Mouse (Mus musculus) neutrophil, adult 59 days (primary cell): Measurements from ENCODE around the gene Gm45799. TPM values are rescaled to one million over a fixed set of nuclear protein-coding genes. Genes with fewer than 3 reads are reported as not detected.

ENCODE experiments used
- total RNA-seq, 2 experiments: library from RNA; stranded (reverse); gene quantifications; 1 replicate in 1 of 2; 2 replicates in 1 of 2; pipeline ENCODE4 v1.2.4; 2023

Gm45799 gene
- 10 to 100 TPM in 1 of 2 experiments, 1 to 10 TPM in 1; 8.5 to 10.2 TPM for total RNA-seq

GRCm38 (mm10) chr7:105640233-105640893 lies at the start of gene Gm45799, which contains the start of gene Arfip2:
TSS of gene Gm45799 (plus strand) at chr7:105640552.
TSS of gene Arfip2 (minus strand) at chr7:105640416.

GRCm38 (mm10) chr7:105633127-105633800 lies 7.1 kb upstream of the Gm45799 start, which contains the start of gene Trim3:
TSS of gene Trim3 (minus strand) at chr7:105633571.

GRCm38 (mm10) chr7:105639756-105640155 lies 596 bp upstream of the Gm45799 start, which contains the start of gene Timm10b:
TSS of gene Timm10b (plus strand) at chr7:105640056.

GRCm38 (mm10) chr7:105650639-105651435 lies 10.5 kb downstream of the Gm45799 start, which contains the start of gene Dnhd1:
TSS of gene Dnhd1 (plus strand) at chr7:105650827.

Other genes starting within 250 kb of the Gm45799 start
- gene Fam160a2, start 240.5 kb upstream of the Gm45799 start, total RNA-seq: 100 to 1,000 TPM; 168 to 176 TPM
- under 1 TPM; 0.51 to 0.64 TPM for gene Cnga4, start 236.0 kb upstream of the Gm45799 start, total RNA-seq
- not detected for gene Cckbr, start 214.8 kb upstream of the Gm45799 start, total RNA-seq
- gene Cavin3, start 158.3 kb upstream of the Gm45799 start, total RNA-seq: not detected
- gene Smpd1, start 86.2 kb upstream of the Gm45799 start, total RNA-seq: 10 to 100 TPM; 21.0 to 21.1 TPM
- gene Apbb1, start 58.9 kb upstream of the Gm45799 start, total RNA-seq: 1 to 10 TPM in 1 of 2 experiments, under 1 TPM in 1; 0.56 to 1.4 TPM
- not detected for gene Hpx, start 40.4 kb upstream of the Gm45799 start, total RNA-seq
- 10 to 100 TPM; 14.7 to 22.5 TPM for gene Trim3, start 7.0 kb upstream of the Gm45799 start, total RNA-seq
- 100 to 1,000 TPM; 104 to 108 TPM for gene Timm10b, start 496 bp upstream of the Gm45799 start, total RNA-seq
- gene Arfip2, start 136 bp upstream of the Gm45799 start, total RNA-seq: 10 to 100 TPM; 14.1 to 14.5 TPM
- 1 to 10 TPM; 2.8 to 3.8 TPM for gene Dnhd1, start 10.3 kb downstream of the Gm45799 start, total RNA-seq
- 100 to 1,000 TPM; 151 to 174 TPM for gene Ilk, start 96.0 kb downstream of the Gm45799 start, total RNA-seq
- gene Rrp8, start 96.8 kb downstream of the Gm45799 start, total RNA-seq: 10 to 100 TPM in 1 of 2 experiments, 1 to 10 TPM in 1; 9.4 to 10.4 TPM
- gene Taf10, start 103.8 kb downstream of the Gm45799 start, total RNA-seq: 100 to 1,000 TPM; 109 to 136 TPM
- 10 to 100 TPM; 39.5 to 46.3 TPM for gene Tpp1, start 111.7 kb downstream of the Gm45799 start, total RNA-seq
- gene Dchs1, start 147.1 kb downstream of the Gm45799 start, total RNA-seq: under 1 TPM; 0.09 to 0.27 TPM
- 10 to 100 TPM; 37.4 to 38.6 TPM for gene Mrpl17, start 170.5 kb downstream of the Gm45799 start, total RNA-seq